Mouse (Mus musculus) thymus, postnatal 4 days (tissue): ENCODE results near the gene Gnb4.

Experiments used
- DNase-seq: peaks from one replicate; pipeline ENCODE4 v3.0.0; 2021

Gene Gnb4

DNA sequence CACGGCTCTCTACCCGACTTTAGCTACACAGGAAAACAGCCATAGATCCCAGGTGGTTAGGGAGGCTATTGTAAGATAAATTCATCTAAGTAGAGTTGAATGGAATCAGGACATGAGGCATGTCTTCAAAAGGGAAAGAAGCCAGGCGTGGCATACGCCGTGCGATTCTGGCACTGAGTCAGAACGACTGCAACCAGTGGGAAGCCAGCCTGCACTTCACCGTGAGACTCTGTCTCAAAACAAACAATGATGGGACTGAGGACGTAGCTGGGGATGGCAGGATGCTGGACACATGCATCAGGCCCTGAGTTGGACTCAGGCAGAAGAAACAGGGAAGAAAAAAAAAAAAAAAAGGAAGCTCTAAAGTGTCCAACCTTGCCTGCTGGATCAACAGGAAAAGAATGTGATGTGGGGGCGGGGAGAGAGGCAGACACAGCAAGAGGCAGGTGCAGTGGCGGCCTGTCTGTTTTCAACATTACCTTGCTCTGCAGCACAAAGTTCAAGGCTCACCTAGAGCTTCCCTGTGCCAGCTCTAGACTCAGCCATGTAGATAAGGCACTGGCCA is 4.7 kb downstream of the Gnb4 start:
- DNase-seq, result no peak

DNA sequence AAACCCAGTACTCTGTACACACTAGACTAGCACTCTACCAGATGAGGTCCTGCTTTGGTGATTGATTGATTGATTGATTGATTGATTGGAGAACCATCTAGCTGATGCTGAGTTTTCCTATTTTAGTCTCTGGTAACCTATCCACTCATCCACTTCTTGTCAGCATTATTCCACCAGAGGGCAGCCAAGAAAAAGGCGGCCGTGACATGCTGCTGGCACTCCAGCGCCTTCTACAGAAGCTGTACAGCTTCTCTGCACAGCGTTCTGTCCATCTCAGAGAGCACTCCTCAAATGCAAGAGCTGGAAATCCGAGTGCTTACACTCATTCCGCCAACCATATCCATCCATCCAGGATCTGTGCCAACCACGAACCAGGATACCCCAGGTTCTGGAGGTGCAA is 5.8 kb downstream of the Gnb4 start:
- DNase-seq, result peak; percentile 63

DNA sequence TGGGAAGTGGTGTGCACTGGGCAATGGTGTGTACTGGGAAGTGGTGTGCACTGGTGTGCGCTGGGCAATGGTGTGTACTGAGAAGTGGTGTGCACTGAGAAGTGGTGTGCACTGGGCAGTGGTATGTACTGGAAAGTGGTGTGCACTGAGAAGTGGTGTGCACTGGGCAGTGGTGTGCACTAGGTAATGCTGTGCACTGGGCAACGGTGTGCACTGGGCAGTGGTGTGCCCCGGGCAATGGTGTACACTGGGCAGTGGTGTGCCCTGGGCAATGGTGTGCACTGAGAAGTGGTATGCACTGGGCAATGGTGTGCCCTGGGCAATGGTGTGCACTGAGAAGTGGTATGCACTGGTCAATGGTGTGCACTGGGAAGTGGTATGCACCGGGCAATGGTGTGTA is 7.2 kb downstream of the Gnb4 start:
- DNase-seq, result no peak

DNA sequence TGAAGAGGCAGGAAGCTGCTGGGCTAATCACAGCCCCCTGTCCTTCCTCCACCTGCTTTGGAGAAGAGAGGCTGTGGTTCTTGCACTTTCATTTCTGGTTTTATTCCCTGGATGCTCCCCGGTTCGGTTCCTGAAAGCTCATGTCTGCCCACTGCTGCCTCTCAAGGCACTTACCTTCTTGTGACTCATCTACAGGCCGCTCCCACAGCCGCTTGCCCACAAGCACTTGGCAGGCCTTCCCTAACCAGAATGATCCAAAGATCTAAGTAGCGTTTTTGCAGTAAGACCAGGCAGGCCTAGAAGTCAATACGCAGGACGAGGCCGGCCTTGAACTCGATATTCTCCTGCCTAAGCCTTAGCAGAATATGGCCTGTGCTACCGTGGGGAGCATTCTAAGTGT is 15.3 kb downstream of the Gnb4 start:
- no peak for DNase-seq

DNA sequence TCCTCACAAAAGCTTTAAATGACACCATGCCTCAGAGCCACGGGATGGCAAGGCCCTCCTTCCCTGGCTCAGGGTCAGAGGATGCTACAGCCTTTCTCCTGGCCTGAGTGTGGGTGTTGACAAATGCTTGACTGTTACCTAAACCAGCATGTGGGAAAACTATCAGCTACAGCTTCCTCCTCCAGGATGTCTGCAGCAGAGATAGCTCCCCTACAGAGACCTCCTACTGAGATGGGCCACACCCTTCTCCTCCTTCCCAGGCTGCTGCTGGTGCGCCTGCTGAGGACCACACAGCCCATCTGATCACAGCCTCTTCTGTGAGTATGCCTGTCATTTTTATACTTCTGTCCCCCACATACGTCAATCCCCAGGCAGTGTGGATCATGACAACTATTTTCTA is 17.1 kb downstream of the Gnb4 start:
- no peak for DNase-seq

DNA sequence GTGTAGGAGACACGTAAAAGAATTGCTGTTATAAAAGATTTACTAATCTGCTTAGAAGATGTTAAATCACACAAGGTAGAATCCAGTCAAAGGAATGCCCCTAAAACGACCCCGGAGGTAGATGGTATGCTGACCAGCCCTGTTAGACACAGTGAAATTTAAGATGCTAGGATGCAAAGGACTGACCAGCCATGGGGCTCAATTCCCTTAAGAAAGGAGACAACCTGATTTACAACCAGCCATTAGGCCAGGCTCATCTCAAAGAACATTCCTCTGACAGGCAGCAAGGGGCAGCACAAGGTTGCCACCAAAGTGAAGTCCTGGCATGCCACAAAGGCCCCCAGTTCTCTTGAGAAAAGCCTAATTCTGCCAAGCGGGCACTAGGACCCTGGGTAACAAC is 21.3 kb downstream of the Gnb4 start:
- no peak for DNase-seq

DNA sequence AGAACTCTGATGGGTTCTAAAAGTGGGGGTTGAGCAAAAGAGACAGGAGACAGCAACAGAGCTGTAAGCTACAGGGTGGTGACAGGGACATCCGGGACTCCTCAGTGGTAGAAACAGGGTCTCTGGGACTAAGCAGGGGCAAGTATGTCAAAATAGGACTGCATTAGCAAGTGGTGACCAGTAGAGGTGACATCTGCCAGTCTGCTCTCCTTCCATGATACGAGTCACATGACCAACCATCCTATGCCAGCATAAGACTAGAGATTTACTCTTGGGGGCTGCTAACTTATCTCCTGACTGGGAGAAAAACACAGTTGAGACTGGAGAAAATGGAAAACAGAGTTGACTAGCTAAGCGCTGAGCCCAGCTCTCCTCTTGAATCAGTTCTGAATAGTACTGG is 30.1 kb downstream of the Gnb4 start:
- no peak for DNase-seq

DNA sequence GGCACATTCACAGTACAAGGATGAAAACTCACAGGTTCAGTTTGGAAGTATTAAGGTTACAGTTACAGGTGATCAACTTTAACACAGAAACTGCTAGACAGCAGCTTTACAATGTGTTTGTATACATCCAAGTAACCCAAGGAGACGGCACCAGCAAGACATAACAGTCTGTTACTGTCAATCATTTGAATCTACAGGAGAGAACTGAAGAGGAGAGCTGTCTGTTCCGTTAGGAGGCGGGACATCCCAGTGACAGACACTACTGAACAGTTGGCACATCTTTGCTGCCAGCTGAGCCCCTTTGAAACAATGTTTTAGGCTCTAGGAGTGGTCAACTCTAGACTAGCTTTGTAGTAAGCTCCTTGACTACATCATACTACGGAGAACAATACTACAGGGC is 32.9 kb downstream of the Gnb4 start:
- DNase-seq, result no peak

DNA sequence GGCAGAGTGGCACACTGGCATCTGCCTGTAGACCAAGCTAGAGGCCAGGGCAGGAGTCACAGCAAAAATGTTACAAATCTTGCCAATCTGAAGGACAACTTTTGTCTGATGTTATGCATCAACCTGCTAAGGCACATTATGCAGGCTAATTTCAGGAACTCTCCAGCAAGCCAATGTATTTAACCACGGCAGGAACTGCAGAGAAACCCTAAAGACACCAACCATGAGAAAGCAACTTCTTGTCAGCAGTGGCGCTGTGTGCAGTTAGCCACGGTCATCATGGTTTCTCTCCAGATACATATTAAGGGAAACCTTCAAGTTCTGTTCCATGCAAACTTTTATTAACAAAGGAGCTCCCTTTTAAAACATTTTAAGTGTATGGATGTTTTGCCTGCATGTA is 34.5 kb downstream of the Gnb4 start:
- DNase-seq, result no peak

DNA sequence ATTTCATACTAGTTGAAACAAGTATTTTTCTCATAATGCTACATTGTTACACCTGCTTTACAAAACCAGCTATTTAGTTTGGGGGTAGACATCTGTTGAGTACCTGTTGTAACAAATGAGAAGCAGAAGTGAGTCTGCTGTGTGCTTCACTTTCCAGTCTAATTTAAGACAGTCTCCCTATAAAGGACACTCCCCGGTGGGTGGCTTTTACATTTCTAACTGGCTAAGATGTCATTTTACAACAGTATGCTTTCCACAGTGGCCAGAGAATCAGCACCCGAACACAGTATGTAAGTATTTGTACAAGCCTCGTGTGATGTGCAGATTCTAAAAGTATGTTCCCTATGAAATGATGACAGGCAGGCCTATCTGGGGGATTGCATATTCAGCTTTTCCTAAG is 35.6 kb downstream of the Gnb4 start:
- DNase-seq, result no peak

DNA sequence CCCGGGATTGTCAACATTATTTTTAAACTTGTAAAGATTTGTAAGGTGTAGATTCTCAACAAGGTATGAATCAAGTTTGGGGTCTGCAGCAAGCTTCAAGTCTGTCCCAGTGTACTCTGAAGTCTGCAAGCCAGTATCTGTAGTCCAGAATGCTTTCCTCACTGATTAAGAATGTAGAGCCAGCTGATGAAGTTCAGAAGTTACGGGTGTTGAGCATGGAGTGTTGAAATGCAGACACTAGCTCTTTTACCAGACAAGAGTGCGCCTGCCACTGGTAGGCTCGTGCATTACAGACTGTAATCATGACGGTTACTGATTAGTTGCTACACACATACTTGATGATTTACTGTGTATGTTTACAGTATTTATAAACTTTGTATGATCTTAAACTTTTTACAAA is 37.6 kb downstream of the Gnb4 start:
- no peak for DNase-seq

DNA sequence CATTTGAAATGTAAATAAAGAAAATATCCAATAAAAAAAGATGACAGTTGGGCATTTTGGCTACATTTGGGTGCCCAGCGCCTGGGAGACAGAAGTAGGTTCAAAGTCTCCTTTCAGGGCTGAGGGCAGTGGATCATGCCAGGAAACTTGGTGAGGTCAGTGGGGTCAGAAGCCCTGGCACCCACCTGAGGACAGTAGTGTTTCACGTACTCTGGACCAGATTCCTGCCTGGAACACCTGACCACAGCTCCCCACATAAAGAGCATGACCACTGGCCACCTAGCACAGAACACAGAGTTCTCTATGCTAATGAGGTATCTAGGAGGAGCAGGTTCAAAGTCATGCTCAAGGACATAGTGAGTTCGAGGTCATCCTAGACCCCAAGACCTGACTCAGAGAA is 41.2 kb downstream of the Gnb4 start:
- DNase-seq, result no peak

DNA sequence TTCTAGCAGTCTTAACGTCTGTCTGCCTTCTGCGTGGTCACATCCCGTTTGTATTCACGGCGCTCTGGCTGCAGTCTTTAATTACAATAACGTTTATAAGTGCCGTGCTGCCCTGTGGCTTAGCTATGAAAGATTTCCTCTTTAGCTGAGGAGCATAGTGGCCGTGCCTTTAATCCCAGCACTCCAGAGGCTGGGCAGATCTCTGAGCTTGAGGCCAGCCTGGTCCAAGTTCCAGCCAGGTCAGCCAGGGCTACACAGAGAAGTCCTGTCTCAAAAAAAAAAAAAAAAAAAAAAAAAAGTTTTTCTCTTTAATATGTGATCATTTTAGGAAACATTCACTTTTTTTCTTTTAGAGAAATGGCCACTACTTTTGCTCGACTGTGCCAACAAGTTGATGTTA is 42.5 kb downstream of the Gnb4 start:
- DNase-seq, result no peak

DNA sequence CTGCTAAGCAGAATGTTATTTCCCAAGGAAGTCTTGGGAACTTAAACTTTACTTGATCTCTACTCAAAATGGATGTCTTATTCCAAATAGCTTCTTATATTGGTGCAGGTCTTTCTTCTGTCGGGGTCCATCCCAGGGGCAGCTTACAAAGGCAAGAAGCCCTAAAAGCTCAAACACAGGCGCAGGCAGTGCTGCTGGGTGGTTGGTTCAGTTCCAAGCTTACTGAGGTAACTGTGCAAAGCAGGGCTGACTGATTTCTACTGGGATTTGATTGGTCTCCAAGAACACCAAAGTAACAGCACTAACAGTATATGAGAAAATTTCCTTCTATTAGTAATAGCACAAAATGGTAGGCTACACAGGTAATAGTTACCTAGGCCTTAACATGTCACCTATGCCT is 43.3 kb downstream of the Gnb4 start:
- no peak for DNase-seq

DNA sequence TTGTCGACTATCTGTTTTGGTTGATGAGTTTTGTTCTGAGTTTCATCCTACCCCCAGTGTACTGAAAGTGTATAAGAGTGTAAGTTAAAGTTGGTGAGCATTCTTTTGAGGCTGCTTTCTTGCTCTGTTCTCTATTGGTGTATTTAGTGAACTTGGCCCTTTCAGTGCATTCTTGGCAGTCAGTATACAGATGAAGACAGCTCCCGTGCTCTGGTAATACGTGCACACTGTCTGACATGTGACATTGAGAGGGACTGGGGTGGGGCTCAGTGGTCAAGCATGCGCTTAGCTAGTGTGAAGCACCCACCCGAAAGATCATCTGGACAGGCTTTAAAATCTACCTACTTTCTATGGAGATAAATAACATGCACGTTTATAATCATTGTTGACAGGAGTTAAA is 53.0 kb downstream of the Gnb4 start:
- DNase-seq, result no peak

DNA sequence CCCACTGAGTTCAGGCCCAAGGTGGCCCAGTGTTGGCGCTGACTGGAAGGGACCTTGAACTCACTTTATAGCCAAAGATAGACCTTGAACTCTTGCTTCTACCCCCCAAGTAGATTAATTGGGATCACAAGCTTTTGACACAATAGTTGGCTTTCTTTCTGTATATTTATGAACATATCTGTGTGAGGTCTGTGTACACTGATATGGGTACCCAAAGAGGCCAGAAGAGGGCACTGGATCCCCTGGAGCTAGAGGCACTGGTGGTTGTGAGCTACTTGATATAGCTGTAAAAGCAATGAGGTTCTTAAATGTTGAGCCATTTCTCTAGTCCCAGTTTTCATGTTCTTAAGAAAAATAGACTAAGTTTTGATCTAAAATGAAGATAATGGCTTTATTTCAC is 63.3 kb downstream of the Gnb4 start:
- peak; percentile 61 for DNase-seq

DNA sequence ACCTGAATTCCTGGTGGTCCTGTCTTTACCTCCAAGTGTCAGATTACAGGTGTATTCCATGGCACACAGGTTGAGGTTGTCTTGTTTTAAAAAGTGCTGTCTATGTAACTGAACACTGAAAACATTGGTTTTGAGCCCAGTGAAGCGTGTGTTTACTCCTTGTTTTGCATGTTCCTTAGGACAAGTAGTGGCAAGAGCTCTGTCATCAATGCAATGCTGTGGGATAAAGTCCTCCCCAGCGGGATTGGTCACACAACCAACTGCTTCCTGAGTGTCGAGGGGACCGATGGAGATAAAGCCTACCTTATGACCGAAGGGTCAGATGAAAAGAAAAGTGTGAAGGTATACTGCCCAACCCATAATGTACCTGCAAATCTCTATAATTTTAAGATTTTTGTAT is 78.3 kb downstream of the Gnb4 start:
- DNase-seq, result no peak

DNA sequence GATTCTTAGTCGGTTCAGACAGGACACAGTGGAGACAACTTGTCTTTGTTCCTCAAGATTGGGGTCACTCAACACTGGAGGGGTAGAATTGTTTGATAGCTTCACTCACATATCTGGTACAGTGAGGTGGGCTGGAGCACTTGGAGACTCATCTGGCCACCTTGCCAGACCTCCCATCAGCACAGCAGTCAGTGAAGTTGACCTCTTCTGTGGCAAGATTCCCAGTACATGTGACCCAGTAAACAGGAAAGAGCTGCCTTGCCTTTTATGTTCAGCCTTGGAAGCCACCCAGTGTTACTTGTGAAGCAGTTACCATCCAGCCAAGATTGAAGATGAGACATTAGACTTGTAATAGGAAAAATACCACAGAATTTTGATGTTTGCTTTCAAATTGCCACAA is 78.8 kb downstream of the Gnb4 start:
- DNase-seq, result no peak

DNA sequence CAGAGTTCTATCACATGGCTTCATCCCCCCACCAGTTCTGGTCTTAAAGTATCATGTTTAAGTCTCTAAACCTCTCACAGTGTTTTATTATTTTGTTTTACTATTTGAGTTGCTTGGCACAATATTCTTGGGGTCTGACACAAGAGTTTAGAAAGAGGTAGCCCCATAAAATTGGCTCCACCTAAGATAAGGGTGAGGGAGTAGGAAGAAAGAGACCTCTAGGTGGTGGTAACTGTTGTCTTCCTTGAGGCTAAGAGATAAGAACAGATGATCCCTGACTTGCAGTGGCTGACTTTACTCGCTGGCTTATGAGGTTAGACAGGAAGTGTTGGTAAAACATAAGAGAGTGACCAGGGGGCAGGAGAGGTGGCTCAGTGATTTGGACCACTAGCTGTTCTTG is 80.7 kb downstream of the Gnb4 start:
- DNase-seq, result no peak
